Mouse (Mus musculus) left cerebral cortex, postnatal 14 days (tissue): ENCODE measurements around the gene Fxyd1. TPM values are rescaled to one million over a fixed set of nuclear protein-coding genes. Genes with fewer than 3 reads are reported as not detected.

Experiments used
- DNase-seq, 2 experiments: peaks; one replicate each; pipeline ENCODE4 v3.0.0; 2021 to 2022; ENCODE audit warnings: low spot score in 2 of 2, mixed read lengths in 1 of 2
- intact Hi-C: fragments of 180-260 bp; cut with DNase I; formaldehyde crosslinking; loops from one replicate; pipeline ENCODE4 v1.15.1; 2025
- long read RNA-seq, 2 experiments: library from polyadenylated mRNA; stranded (forward); transcript quantifications; one replicate each; pipeline ENCODE4 v2.0.0; 2021
- total RNA-seq, 2 experiments: library from RNA; stranded (reverse); gene quantifications; 2 replicates each; pipeline ENCODE4 v1.2.3; 2021

Fxyd1 gene
- total RNA-seq, result 10 to 100 TPM; 46.1 to 47.7 TPM
- long read RNA-seq, experiment 1, transcript Fxyd1-213 (3 exons, 255 nt), result major isoform, 34 of 63 reads
- long read RNA-seq, experiment 1, transcript Fxyd1-212 (8 exons, 568 nt), result minor isoform, 8 of 63 reads
- long read RNA-seq, experiment 1, partial matches to known transcripts, result 9 of 63 reads
- long read RNA-seq, experiment 1, other reads (novel, unspliced or antisense), result 6 of 63 reads
- long read RNA-seq, experiment 2, transcript Fxyd1-213 (3 exons, 255 nt), result major isoform, 29 of 53 reads
- long read RNA-seq, experiment 2, transcript Fxyd1-212 (8 exons, 568 nt), result minor isoform, 13 of 53 reads
- long read RNA-seq, experiment 2, partial matches to known transcripts, result 2 of 53 reads
- long read RNA-seq, experiment 2, other reads (novel, unspliced or antisense), result 4 of 53 reads

DNA sequence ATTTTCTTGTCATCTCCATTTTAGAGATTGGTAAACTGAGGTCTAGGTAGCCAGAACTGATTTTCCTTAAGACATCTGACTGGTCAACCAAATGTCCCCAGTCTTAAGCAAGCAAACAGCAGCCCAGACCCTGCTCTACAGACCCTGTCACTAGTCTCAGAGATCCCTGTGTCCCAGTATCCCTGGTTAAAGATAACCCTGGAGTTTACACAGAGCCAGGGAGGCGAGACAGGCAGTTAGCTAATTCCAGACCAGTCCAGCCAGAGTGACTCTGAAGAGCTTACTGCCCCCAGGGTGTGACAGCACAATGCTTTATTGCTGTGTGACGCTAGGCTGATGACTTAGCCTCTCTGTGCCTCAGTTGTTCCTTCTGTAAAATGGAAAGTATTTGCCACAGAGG is at the start of gene Fxyd1:
Gene Fxyd1 (minus strand): TSS at position 129 of the 400 bp plus-strand sequence.
- DNase-seq, result no peak
- intact Hi-C loops, result no loop called here

DNA sequence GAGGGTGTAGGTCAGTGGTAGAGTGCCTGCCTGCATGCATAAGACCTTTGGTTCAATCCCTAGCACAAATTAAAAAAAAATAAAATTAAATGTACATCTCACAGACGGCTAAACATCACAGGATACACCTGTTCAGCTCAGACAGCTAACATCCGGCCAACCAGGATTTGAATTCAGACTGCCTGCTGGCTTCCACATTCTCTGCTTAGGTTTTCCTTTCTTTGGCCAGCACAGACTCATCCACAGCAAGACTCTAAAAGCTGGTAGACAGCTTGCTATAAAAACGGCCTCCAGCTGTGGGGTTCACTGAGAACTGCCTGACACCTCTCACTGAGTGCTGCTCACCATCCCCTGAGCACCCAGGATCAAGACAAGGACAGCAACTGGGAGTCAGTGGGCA is 49.2 kb upstream of the Fxyd1 start:
- intact Hi-C loops, result no loop called here
- no peak for DNase-seq

DNA sequence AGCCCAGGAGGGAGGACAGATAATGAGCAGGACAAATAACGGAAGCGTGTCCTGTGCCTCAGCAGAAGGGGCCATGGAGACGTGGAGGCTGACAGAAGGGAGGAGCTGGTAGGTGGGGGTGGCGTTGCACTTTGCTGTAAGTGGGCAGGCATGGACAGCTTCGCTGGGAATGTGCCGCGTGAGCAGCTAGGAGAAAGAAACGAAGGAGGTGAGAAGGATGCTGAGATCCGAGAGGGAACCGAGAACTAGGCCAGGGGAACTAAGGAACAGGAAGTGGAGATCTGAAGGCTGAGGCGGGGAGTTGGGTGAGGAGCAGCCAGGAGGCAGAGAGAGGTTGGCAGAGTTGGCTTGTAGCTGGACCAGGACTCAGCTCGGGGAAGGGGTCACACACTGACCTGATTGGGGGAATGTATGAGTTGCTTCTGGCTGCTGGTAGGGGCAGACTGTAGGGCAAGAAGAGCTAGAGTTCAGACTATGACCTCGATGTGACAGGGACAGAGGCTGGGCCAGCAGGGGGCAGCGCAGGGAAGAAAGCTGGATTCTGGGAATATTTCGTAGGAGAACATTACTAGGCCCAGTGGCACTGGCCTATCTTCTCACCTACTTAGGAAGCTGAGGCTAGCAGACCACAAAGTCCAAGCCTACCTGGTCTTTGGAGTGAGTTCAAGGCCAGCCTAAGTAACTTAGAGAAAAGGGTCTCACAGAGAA is 48.2 kb upstream of the Fxyd1 start:
- intact Hi-C loops, result no loop called here
- peak; percentile 56 to 73 for DNase-seq

DNA sequence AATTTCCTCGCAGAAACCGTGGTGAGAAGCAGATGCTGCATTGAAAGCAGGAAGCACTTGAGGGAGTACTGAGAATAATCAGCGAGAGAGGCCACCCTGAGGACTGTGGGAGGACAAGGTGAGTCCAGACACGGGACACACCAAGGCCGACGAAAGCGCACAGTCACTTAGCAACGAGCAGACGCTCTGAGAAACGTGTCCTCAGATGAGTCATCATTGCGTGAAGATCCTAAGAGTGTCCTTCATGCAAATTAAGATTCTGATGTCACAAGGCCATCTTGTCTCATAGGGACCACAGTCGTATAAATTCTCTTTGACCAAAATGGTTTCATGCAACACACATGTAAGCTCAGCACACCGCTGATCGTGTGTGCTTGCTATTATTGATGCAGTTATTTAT is 43.8 kb upstream of the Fxyd1 start:
- no peak for DNase-seq
- intact Hi-C loops, result no loop called here

DNA sequence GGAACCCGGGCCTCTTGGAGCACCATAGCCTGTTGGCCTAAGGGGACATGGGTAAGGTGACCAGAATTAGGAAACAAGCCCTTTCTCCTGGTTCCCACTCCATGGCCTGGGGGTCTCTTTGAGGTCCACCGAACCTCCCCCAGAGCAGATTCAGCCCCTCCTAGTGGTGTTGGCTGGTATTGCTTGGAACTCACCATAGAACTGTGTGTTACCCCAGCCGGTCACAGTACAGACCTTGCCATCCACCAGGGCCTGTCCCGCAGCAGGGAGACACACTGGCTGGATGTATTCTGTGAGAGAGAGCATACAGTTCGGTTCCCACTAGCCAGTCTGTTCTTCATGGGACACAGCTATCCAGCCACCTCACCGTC is 42.6 kb upstream of the Fxyd1 start:
- intact Hi-C loops, result loop anchor here (5.0 kb wide), 1 partner anchor 127 kb away; the partner anchor contains the start of genes Fam187b and Lsr
- DNase-seq, result no peak

DNA sequence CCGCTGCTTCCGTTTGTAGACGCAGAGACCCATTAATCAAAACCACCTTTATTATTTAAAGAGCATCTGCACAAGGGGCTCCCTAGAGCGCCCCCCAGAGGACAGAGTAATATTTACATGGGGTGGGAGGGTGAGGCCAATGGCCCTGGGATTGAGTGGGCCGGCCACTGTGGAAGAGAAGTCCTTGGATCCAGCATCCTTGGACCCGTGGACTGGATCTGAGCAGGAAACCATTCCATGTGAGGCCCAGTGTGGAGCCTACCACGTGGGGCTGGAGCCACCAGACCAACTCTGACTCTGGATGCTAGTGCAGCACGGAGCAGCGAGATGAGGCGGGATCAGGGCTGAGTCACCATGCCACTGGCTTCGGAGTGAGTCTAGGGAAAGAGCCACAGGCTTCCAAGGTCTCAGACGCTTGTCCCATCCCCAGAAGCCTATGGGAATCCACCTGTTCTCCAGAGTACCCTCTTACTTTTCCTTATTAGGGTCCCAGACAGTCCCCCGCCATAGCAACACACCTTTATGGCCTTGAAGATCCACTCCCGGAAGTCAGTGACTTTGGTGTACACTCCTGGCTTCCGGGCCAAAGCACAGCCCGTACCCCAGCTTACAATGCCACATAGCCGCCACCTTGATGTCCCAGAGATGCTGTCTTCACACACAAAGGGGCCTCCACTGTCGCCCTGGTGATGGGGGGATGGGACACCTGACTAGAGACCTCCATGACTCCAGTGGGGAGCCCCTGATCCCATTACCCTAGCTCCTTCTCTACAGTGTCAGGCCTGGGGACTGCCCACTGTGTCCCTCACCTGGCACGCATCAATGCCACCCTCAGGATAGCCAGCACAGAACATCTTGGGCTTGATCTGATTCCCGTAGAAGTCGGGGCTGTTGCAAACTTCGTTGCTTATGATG is 42.0 kb upstream of the Fxyd1 start:
- intact Hi-C loops, result loop anchor here (5.0 kb wide), 1 partner anchor 127 kb away; the partner anchor contains the start of genes Fam187b and Lsr
- DNase-seq, result no peak

DNA sequence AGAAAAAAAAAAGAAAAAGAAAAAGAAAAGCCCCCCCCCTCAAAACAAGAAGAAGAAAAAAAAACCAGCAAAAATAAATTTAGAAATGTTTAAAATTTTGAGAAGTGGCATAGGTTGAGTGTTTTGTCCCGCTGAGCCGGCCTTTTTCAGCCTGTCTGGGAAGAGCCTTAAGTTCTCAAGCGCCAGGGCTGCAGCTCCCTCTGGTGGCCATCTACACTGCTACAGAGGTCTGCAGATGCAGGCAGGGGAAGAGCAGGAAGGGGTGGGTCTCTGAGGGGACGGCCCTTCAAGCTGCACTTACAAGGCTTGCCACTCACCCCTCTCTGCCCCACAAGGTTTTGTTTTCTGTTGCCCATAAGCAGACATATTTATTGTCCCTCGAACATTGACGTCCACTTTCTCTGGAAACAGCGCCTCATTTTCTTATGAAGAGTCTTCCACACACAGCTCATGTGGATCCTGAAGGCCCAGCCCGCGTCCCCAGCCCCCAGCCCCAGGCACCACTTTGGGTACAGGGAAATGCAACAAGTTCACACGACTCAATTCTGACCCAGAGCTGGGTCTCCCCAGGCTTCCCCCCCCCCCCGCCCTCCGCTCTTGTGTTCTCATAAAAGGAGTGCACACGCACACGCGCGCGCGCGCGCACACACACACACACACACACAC is 40.7 kb upstream of the Fxyd1 start:
- intact Hi-C loops, result loop anchor here (2.0 to 5.0 kb wide), 2 partner anchors 39 to 125 kb away; partner anchors contain the start of genes Fam187b, Lgi4 and Lsr
- DNase-seq, result peak; percentile 93 to 95

DNA sequence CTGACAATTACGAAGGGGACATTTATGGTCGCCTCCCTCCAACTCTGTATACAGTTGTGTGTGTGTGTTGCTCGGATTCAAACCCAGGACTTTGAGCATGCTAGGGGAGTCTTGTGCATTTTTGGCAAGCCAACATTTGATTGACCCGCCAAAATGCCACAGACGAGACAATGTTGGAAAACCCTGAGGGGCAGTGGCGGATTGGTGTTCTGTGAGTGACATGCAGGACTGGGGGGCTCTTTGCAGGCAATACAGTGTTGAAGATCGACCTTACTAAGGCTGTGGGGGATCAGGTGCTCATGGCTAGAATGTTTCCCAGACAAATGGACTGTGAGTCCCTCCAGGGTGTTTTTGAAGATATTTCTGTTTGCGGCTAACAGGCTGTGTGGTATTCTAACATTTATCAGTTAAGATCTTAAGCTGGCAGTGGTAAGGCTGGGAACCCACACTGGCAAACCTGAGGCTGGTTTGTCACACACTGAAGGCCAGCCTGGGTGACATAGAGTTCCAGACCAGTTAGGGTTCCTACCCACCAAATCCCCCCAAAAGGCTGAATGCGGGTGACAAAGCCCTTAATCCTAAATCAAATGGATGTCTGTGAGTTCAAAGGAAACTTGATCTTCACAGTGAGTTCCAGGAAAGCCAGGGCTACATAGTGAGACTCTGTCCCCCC is 40.0 kb upstream of the Fxyd1 start:
- DNase-seq, result no peak
- intact Hi-C loops, result loop anchor here (2.0 to 5.0 kb wide), 2 partner anchors 38 to 125 kb away; partner anchors contain the start of genes Fam187b, Lgi4 and Lsr

DNA sequence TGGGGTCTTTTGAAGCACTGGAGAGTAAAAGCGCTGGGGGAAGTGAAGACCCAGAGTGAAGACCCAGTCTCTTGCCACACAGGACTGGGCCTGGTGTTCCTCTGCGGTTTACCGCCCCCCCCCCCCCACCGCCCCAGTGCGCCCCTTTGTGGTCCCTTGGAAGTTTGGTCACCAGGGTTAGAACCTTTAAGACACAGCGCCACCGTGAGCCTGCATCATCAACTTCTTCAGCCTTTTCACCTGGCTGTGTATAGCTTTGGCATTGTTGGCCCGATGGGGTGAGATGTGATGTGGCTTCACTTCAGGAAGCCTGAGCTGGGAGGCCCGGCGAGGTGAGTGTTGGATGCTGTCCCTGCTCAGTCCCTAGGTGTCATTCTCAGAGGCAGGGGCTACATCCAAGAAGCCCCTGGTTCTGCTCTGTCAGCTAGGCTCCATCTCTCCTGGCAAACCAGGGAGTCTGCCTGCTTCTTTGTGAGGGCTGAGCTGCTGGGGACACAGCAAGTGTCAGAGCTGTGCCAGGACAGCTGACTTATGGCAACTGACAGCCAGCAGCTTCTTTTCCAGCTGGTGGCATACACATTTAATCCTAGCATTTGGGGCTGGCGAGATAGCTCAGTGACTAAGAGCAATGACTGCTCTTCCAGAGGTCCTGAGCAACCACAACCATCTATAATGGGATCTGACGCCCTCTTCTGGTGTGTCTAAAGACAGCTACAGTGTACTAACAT is 37.9 kb upstream of the Fxyd1 start:
- no peak for DNase-seq
- intact Hi-C loops, result loop anchor here (5.0 kb wide), 1 partner anchor 123 kb away; the partner anchor contains the start of genes Fam187b and Lsr

DNA sequence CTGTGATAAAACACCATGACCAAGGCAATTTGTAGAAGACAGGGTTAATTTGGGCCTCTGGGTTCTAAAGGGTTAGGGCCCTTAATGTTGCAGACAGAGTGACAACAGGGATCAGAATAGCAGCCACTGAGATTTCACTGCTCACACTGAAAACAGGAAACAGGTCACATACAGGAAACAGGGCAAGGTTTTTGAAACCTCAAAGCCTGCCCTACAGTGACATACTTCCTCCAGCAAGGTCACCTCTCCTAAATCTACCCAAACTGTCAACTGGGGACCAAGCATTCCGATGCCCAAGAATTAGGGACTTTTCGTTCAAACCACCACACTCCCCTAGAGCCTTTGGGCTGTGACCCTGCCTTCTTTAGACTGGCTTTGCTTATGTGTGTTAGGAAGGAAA is 32.7 kb upstream of the Fxyd1 start:
- no peak for DNase-seq
- intact Hi-C loops, result no loop called here

DNA sequence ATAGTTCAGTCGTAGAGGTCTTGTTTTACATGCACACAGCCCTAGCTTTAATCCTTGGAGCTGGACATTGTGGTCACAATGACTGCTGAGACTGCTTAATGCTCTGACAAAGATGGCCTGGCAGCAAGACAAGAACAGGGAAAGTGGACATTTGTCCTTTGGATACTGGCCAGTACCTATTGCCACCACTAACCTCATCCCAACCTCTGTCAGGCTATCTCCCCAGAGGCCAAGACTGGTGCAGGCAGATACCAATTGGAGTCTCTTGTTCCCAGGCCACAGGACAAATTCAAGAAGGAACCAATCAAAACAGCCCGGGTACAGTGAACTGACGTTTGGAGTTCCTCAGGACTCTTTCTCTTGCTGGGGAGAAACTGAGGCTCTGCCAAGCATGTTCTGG is 31.2 kb upstream of the Fxyd1 start:
- intact Hi-C loops, result no loop called here
- DNase-seq, result no peak

DNA sequence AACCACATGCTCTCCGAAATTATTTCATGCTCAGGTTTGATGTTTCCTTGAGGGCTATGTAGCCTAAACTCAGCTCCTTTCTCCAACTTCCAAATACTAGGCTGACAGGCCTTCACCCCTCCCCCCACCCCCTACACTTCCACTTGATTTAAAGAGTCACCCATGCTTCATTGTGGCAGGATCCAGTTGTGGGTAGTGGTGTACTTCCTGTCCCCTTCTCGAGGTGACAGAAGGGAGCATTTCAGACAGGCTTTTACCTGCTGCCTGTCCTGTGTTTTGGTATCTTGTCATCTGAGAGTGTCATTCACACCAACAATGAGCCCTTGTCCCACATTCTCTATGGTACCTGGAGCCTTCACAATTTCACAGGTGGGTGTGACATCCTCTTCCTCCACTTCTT is 30.3 kb upstream of the Fxyd1 start:
- DNase-seq, result no peak
- intact Hi-C loops, result no loop called here

DNA sequence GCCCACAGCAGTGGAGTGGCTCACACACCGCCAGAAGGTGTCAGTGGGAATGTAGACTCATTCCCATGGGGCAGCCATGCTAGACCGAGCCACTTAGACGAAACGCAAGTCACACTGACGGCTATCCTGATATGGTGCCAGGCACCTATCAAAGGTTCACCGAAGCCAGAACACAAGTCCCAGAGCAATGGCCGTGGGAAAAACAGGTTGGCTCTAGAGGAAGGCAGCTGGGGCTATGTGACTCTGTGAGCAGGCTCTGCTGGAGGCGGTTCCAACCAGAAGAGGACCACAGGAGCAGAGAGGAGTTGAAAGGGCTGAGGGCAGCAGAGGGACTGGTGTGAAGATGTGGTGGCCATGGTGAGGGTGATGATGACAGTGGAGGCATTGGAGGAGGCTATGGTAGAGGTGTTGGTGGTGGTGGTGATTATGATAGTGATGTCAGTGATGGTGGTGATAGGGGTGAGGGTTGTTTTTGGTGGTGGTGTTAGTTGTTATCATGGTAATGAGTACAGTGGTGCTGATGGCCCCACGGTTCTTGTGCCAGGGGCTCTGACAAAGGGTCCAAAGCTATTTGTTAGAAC is 29.3 kb upstream of the Fxyd1 start:
- intact Hi-C loops, result no loop called here
- no peak for DNase-seq

DNA sequence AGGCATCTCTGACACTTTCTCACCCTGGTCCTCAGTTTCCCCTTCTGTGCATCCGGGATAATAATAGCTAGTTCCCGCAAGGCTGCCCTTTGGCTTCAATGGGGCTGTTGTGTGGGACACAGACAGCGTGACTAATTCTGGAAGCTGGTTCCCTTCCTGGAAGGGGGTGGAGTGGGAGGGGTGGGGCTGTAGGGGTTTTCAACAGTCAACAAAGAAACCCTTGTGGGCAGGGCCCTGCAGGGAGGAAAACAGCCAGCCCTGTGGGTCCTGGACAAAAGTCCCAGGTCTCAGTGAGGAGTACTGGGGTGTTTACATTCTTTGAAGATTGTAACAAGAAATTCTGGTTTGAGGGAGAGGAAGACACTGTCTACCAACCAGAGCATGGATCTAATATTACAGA is 28.2 kb upstream of the Fxyd1 start:
- intact Hi-C loops, result no loop called here
- DNase-seq, result peak in 1 of 2 experiments; percentile 37

DNA sequence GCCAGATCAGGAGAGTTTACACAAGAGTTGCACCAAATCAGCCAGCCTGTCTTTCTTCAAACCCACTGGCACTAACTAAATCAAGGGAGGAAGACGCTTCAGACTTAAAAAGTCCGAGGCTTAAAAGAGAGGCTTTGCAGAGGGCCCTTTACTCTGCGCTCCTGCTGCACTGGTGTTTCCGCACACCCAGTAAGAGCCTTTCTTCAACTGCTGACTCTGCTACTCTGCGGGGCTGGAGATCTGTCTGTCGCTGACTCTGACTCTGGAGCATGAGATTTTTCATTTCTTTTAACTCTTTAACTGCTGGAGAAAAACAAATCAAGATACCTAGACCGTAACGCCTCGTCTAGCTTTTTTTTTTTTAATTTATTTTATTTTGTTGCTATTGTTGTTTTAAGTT is 27.1 kb upstream of the Fxyd1 start:
- no peak for DNase-seq
- intact Hi-C loops, result no loop called here

DNA sequence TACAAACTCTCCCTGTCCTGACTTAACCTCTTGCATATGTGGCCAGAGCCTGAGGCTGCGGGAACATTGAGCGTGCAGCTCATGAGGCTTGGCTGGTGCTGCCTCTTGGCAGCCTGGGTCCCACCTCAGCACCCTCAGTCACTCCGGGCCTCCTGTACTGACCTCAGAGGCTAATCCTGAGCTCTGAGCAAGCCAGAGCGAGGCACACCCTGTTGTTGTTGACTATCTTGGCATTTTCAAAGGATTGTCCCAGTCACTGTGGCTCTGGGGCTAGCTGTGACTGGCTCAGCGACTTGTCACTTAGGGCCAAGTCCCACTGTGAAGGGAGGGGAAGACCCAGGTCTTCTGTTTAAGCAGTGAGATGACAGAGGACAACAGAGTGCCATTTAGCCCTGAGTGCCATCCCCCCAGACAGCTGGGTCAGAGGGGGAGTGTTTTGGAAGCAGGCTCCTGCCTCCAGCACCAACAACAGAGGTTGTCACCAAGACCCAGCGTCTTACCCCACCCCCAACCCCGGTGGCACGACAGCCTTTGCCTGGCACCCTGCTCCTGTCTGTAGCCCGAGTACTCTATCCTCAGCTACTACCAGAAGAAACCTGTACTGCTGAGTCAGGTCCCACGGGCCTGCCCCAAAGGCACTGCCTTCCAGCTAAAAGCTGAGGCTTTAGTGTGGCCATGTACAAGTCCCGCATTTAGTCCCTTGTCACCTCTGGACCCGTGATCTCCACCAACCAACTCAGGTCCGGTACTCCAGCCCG is 26.0 kb upstream of the Fxyd1 start:
- intact Hi-C loops, result no loop called here
- peak; percentile 50 to 65 for DNase-seq

DNA sequence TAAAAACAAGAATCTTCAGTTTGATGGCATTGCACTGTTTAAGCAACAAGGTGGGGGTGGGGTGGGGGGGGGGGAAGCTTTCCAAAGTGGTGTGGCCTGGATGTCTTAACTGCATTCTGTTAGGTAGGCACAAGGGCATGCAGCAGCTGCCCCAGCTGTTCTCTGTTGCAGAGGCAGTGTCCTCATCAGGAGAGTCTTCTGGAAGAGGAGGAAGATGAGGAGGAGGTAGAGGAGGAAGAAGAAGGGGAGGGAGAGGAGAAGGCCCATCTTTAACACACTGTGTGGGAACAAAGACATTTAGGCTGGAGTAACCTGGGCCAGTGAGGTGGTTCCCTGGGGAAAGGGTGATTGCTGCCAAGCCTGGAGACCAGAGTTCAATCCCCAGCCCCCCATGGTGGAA is 25.1 kb upstream of the Fxyd1 start:
- no peak for DNase-seq
- intact Hi-C loops, result no loop called here
